Mouse (Mus musculus): ENCODE results near the gene Itgb1bp1.
A peak's percentile ranks its signal among the peaks of the same experiment; 100 is the strongest.

DNA sequence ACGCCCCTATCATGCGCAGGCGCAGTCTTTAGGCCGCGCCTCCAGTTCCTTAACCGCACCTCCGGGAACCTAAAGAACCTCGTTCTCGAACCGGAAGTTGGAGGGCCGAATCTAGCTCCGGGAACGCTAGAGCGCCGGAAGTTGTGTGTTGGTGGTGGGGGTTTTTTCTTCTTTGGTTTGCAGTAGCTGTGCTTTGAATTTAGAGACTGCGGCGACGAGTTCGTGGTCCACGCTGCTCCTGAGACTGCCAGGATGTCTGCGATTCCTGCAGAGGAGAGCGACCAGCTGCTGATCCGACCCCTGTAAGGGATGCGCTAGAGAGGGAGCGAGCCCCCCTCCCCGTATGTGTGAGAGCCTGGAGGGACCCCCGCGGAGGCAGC is at the start of gene Itgb1bp1:
- TF ChIP-seq HCFC1 (IDR thresholded peaks at IDR 0.05; ENCODE audit: borderline replicate concordance, insufficient read depth, low read length), result peak; percentile 75
- no peak; the same call in 1 of the 2 replicates for TF ChIP-seq CHD2 (IDR thresholded peaks at IDR 0.05; ENCODE audit: low read depth, low read length)
- no peak; the same call in 1 of the 2 replicates for TF ChIP-seq ZC3H11A (IDR thresholded peaks at IDR 0.05; ENCODE audit: borderline replicate concordance, low read depth, low read length)
